Mouse (Mus musculus) bone marrow macrophage, adult 2 months (primary cell): ENCODE measurements around the gene Eme2.

Experiments used
- CTCF ChIP-seq: IDR thresholded peaks from 2 replicates; pipeline ENCODE4 v1.5.1; 2012; ENCODE audit warnings: low read depth, mild to moderate bottlenecking, low read length, moderate library complexity
- POLR2A ChIP-seq: IDR thresholded peaks from 2 replicates; pipeline ENCODE4 v1.6.1; 2012; ENCODE audit warnings: mild to moderate bottlenecking, low read depth, low read length, borderline replicate concordance

DNA sequence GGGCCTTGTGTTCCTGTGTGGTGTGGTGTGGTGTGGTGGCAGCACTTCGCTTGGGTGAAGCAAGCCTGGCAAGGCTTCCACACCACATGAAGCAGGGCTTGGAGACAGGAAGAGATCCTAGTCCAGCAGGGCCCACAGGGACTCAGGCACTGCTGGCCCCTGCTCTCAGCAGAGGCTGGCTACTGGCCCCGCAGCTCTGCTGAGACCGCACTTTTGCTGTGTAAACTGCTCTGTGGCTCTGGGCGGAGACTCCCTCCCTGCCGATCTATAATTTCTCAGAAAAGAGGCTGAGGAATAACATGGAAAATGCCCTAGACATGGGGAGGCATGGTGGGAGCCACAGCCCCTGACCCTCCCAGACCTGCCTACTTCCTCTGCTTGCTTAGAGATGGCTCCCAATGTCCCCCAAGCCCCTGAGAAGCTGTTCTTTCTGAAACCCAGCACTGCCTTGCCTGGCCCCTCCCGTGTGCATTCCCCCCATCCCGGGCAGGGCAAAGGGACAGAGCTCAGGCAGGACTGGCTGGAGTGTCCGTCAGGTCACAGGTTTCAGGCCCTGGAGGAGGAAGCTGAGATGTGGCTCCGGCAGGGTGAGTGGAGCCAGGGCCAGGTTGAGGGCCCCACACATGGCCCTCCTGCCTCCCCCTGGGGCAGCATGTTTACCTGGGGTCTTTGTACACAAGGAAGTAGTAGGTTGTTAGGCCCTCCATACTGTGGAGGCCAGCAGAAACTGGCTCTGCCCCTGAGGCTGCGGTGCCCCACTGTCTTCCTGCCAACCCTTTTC lies 17.4 kb downstream of the Eme2 start:
- no peak for TF ChIP-seq CTCF
- TF ChIP-seq POLR2A: no peak
